Mouse (Mus musculus): ENCODE results near the gene Hc.

The Hc gene

GRCm38 (mm10) chr2:35061338-35061737, at the start of gene Hc:
Gene Hc (minus strand): TSS chr2:35061438.
- no peak for DNase-seq (ENCODE audit: low read depth)

GRCm38 (mm10) chr2:35110521-35110920, 49.3 kb upstream of the Hc start:
- peak; percentile 53 for DNase-seq (ENCODE audit: low read depth)

GRCm38 (mm10) chr2:35109924-35110304, 48.7 kb upstream of the Hc start:
- peak; percentile 82 for DNase-seq (ENCODE audit: low read depth)

GRCm38 (mm10) chr2:35109141-35109923, 48.1 kb upstream of the Hc start, which contains the start of gene Cntrl:
Gene Cntrl (plus strand): TSS chr2:35109492.
- DNase-seq (ENCODE audit: low read depth) = peak; percentile 95

- DNase-seq (ENCODE audit: low read depth) = peak; percentile 93
Observed at GRCm38 (mm10) chr2:35108712-35109111, 47.5 kb upstream of the Hc start.

- DNase-seq (ENCODE audit: low read depth) = peak; percentile 89
Observed at GRCm38 (mm10) chr2:35107984-35108635, 46.9 kb upstream of the Hc start.

DNA sequence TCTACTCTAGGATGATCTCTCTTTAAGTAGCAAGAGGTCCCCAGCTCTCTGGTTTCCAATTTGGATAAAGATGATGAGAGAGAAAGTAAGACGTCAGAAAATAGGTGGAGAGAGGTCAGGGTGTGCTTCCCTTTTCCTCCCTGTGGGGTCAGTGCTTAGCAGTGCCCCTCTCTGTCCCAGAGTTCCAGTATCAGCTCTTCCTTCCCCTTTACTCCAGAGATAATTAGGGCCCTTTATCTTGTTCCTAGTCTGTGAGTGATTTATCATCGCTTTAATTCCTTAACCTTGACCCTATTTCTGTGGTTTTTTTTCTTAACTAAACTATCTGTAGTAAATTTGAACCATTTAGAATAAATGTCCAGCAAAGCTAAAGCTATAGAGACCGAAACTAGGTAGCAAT, 43.6 kb upstream of the Hc start:
- DNase-seq (ENCODE audit: low read depth) = no peak

DNA sequence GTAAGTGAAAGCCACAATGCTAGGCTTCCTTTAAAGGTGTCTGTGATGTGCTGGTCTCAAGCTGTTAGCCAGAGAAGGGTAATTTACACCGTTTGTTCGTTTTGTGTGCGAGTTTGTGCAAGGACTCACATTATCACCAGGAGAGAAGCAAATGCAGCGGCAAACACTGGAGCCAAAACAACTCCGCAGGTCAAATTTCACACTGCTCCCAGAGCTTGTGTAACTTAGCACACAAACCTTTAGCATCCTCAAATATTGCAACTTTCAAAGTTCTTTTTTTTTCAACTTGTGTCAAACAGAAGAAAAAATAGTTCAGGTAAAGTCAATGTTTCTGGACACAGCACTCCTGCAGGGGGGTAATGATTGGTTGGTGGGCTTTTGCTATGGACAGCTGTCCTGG, 42.3 kb upstream of the Hc start:
- no peak for DNase-seq (ENCODE audit: low read depth)

DNA sequence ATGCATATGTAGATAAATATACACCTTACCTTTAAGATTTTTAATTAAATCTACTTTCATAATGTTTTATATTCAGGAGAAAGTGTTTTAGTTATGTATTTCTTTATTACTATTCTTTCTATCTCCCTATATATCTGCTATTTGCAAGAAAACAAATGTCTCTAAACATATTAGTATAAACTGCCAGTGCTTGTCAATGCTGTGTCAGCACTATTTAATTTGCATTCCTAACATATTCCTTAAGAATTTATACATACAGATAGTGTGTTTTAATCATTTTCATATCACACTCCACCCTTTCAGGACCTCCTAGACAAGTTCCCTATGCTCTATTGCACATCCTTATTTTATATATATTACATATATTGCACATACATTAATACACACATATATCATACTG, 41.5 kb upstream of the Hc start:
- no peak for DNase-seq (ENCODE audit: low read depth)

DNA sequence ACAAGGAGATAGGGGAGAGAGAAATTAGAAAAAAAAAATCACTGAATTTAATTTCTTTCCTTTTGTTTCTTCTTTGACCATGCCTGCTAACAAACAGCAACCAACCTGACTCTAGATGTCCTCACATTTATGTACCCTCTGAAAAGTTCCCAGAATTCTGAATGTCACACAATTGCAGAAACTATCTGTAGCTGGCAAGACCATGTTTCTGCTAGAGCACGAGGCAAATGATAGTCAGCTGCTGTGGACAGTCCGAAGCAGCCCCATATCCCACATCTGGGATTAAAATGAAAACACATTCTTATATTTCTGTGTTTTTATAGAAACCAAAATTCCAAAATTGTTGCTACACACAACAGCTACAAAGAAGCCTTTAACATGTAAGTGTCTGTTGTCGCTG, 40.2 kb upstream of the Hc start, which contains the start of gene AI182371:
Gene AI182371, minus strand, starts transcription at position 101 of the 400 bp plus-strand sequence.
- no peak for DNase-seq (ENCODE audit: low read depth)

DNA sequence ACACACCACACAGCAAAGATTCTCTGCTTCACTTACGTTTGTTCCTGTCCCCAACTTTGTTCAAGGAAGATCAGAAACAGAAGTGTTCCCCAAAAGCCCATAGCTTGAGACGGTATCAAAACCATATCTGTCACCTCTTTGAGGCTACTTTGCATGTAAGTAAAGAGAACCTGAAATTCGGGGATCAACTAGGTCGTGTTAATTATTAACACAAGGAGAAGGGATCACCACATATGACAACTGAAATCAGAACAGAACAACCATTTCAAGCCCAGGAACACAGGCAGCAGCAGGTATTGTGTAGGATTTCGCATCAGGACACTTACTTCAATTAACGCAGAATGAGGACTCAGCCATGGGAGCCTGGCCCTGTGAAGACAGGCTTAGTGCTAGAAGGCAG, 39.3 kb upstream of the Hc start:
- no peak for DNase-seq (ENCODE audit: low read depth)

DNA sequence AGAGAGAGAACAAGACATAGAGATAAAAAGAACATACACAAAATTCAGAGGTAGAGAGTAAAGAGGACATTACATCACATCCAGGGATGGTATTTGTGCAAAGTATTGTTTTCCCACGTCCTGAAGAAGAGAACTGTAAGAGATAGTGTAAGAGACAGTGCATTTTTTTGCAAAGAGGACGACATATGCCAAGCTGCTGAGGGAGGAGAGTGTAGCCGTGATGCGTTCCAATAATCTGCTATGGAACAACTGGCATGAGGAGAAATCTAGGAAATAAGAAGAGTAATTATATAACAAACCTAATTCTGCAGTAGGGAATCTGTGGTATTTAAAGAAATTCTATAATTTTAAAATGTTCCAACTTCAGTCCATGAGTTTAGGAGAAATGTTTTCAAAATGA, 26.2 kb upstream of the Hc start:
- DNase-seq (ENCODE audit: low read depth) = no peak

GRCm38 (mm10) chr2:35079166-35079565, 17.9 kb upstream of the Hc start:
- DNase-seq (ENCODE audit: low read depth) = no peak

GRCm38 (mm10) chr2:35074328-35074727, 13.1 kb upstream of the Hc start:
- no peak for DNase-seq (ENCODE audit: low read depth)

DNA sequence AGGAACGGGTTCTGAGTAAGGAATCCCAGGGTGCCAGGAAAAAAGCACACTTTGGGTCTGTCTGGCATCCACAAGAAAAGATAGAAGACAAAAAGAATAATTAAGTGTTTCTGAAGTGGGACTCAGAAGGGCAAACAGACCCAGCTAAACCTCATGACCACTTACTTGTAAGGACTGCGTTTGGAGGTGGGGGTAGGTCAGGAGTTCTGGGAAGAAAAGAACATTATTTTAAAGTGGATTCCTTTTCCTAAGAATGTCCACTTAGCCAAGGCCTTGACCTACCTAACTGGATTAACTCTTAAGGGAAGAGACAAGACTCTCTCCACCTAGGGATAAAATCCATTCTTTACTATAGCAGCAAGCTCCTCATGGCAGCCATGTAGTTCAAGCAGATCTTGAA, 11.3 kb upstream of the Hc start:
- no peak for DNase-seq (ENCODE audit: low read depth)

DNA sequence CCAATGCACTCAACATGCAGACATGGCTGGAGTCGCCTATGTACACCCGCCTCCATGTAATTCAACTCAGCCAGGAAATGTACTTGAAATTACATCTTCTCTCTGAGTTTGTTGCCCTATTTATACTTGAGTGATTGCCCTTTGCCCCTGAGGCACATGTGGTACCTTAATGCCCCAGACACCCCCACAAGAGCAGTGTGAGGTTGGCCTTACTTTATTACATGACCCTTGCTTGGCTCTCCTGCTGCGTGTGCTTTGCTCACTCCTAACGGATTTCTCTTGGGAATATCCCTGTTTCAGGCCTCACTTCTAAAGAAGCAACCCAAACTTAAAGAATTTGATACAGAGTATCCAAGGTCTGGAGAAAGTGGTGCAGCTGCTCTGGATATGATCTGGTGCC, 9.0 kb upstream of the Hc start:
- no peak for DNase-seq (ENCODE audit: low read depth)

DNA sequence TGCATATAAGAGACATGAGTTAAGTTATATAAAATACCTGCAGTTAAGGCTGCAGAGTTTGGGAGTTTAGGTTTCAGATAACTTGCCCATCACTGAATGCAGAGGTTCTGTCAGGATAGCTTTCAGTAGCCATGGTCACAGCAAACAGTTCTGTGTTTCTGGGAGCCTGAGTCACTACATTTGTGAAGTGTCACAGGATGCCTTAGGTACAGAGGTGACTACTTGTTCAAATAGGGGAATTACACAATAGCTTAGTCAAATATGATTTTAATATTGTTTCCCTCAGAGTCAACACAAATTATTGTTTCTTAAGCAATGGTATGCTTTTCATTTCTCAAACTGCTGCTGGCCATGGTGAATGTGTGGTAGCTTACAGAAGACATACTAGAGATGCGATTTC, 7.9 kb upstream of the Hc start:
- DNase-seq (ENCODE audit: low read depth) = no peak

- DNase-seq (ENCODE audit: low read depth) = no peak
Observed at GRCm38 (mm10) chr2:35067117-35067516, 5.9 kb upstream of the Hc start.

- DNase-seq (ENCODE audit: low read depth) = no peak
Observed at GRCm38 (mm10) chr2:35066525-35067082, 5.4 kb upstream of the Hc start.

DNA sequence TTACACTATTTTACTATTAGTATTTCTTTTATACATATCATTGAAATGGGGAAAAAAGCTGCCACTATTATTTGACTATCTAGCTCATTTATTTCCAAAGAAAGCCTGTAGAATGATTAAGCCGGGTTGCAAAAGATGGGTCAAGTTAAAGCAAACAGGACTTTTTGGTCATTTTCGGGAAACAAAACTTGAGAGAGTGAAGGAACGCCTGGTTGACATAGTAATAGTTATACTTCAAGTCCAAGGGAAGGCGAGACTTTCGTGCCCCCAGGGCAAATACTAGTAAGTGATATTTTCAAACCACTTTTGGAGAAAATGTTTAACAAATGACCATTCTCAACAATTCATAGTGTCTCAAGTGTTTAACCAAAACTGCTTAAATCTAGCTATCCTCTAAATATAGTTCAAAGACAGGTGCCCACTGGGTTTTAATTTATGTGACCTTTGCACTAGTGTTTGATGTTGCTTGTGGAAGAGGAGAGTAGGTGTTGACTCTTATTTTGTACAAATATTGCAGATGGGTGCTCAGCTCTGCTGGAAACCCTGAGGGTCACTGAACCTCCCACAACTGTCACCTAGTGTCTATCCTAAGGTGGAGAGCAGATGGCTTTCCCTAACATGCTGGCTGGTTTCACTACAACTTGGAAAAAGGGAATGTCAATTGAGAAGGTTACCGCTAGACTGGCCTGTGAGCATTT, 2.2 kb upstream of the Hc start:
- no peak for DNase-seq (ENCODE audit: low read depth)

DNA sequence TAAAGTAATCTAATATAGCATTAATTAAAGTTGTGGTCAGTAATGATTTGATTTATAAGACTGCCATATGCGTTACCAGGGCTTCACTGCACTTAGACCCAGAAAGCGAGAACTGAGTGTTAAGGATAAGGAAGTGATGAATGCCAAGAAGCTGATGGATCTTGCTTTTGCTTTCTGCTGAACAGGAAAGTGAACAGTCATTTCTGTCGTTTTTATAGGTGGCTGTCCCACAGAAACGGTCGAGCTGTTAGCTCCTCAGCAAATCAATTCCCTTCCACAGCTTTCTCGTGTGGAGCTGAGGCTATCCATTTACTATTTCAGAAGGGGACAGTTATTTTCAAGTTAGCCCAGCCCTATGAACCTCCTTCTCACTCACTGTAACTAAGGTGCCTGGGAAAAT, 341 bp downstream of the Hc start:
- no peak for DNase-seq (ENCODE audit: low read depth)

DNA sequence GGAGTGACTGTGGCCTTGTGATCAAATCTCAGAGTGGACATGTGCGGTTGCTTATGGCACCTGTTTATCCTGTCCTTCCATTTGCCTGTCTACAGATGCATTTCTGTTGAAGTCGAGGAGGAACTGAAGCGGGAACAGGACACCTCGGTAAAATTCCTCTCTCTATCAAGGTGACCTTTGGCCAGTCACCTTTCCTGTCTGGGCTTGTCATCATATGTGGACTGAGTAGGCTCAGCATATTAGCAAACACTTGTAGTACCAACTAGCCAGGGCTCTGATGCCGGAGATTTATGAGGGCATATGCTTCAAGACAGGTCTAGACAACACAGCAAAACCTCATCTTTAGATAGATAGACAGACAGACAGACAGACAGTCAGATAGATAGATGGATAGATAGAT, 982 bp downstream of the Hc start:
- DNase-seq (ENCODE audit: low read depth) = no peak

- DNase-seq (ENCODE audit: low read depth) = no peak
Observed at GRCm38 (mm10) chr2:35058325-35058724, 2.9 kb downstream of the Hc start.
